Mouse (Mus musculus) heart, adult 11 months (tissue): ENCODE measurements at regions not wholly inside any gene's neighbourhood (a gene's known extent, or its start where the extent isn't known, plus 50 kb on each side); places are given as distances from the start of the nearest gene placed in this dataset.

Source experiments
- DNase-seq: peaks from one replicate; pipeline ENCODE4 v3.0.0; 2022

DNA sequence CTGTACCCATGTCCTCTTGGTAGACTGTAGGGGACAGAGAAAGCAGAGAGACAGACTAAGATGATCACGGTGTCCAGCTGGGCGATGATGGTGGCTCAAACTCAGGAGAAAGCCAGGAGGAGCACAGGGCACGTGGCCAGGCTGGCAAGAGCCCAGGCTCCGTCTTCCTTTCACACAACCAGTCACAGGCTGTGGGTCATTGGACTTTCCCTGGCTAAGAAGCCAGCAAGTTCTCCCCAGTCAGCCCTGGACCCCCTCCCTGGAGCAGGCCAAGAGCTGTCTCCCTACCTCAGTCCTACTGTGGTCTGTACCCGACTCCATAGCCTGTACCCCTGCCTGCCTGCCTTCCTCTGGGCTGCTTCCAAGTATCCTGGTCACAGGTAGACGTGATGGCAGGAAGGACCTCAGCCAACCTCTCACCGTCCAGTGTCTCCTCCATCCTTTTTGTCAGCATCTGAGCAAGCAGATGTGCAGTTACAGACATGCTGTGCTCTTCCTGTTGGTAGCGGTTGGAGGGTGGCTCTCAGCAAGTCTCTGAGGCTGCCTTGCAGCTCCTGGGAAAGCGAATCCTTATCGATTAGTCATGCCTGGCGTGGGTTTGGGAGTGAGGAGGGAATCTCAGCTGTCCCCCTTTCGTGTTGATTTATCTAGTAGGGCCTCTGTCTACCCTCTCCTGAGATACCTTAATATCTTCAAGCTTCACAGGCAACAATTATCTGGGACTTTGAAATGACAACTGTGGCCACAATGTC lies 63.4 kb upstream of the Tmem189 start:
- peak; percentile 97 for DNase-seq

DNA sequence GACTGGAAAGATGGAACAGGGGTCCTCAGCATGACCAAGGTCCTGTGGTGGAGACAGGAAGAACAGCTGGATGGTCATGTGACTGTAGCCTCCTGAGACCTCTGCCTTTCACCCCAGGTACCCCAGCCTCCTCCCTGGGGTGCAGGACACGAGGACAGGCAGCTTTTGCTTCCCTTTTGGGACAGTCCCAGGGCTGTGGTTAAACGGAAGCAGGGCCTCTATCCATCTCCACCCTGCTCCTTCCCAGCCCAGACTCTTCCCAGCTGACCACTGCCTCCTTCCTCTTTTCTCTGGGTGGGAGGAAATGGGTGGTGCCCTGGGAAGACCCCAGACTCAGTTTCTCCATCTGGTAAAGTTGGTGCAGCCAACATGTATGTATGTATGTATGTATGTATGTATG lies 62.0 kb upstream of the Tmem189 start:
- peak; percentile 96 for DNase-seq

DNA sequence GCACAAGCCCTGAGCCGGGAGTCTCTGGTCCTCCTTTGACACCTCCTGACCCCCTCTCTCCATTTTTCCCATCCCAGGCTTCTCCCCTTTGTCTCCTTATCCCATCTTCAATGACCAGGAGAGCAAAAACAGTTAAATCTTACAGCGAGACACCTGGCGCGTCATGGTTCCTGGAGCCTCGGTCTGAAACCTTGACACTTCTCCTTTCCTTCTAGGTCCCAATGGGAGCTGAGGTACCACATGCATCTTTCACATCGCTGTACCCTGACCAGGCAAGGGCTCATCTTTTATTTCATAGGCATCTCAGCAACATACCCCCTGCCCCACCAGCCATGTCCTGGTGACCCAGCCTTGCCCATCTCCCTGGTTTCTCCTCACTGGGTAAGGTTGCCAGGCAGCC lies 58.7 kb upstream of the Tmem189 start:
- no peak for DNase-seq

DNA sequence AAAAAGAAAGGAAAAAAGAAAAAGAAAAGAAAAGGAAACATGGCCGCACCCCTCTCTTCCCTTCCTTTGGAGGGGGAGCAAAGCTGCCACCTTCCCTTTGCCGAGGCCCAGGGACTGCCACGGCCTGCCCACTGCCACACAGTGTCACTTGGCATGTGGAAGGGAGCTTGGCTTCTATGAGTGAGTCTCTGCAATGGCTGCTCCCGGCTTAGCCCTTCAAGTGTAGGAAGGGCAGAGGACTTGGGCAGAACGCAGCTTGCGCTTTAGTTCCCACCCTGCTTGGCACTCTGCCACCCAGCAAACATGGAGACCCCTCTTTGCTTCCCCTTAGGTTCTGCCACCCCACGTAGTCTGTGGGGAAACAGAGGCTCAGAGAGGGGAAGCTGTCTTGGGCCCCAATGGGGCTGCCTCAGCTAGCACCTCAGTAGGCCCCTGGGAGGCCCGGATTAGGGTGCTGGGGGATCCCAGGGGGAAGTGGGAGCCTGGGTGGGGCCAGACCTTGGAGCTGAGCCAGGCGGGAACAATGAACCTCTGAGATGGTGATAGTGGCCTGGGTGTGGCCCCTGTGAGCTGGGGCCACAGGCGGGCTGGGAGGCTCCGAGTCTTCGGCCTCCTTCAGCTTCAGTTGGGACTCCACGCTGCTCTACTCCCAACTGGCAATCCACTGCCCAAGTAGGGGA lies 57.7 kb upstream of the Tmem189 start:
- DNase-seq: peak; percentile 95

DNA sequence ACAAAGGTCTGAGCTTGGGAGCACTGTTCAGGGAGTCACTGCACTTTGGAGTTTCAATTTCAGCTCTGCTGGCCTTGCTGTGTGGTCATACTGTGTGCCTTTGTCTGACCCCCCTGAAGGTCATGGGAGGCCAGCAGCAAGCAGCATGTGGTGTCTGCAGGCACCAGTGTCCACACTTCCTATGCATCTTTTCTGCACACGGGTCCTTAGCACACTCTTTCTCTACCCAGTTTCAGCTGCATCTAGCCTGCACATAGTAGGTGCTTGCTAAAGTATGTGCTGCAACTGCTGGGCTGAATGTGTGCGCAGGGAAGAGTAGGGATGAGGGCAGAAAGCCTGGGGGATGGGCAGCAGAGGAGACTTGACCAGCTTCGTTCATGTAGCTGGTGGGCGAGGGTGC lies 56.7 kb upstream of the Tmem189 start:
- DNase-seq: no peak

DNA sequence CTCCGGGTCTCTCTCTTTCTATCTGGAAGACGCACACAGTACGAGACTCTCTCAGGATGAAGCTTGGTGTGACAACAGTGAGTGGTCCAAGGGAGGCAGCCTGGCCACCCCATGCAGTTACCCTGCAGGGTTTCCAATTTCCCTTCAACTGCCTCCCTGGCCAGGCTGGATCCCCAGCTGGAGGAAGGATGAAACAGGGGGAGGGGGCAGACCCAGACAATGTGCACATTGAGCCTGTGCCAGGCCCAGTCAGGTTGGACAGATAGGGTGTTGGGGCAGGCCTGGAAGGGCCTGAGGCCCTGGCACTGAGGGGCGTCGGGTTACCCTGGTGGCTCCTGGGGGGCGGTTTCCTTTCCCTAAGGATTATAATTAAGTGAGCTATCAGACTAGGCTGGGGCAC lies 55.8 kb upstream of the Tmem189 start:
- no peak for DNase-seq

DNA sequence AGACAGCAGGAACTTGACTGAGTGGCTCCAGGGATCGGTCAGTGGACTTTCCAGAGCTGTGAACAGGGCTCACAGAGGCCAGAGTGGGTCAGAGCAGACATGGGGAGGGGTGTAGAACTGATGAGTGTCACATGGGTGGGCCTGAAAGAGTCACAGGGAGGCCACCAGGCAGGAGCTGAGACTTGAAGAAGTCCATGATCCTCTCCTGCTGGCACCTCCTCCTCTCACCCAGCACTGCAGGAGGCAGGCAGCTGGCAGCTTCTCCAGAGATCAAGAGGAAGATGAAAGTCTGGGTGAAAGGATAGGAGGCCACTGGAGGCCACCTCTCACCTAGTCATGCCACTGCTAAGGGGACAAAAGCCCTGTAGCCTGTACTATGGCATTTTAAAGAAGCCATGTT lies 54.5 kb upstream of the Tmem189 start:
- DNase-seq: no peak

DNA sequence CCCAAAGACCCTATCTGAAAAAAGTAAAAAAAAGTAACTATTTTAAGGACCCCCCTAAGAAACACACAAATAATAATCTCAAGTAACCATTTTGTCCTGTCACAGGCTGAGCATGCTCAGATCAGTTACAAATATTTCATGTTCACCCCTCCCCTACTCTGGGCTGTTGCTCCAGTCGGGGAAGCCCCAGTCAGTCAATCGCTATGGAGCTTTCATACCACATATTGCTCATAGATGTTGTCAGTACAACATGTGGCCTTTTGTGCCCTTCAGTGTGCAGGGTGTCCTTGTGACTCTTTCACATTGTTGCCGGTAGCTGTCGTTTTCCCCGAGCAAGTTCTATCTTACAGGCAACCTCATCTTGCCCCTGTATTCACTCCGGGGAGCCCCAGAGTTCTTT lies 52.9 kb upstream of the Tmem189 start:
- no peak for DNase-seq

DNA sequence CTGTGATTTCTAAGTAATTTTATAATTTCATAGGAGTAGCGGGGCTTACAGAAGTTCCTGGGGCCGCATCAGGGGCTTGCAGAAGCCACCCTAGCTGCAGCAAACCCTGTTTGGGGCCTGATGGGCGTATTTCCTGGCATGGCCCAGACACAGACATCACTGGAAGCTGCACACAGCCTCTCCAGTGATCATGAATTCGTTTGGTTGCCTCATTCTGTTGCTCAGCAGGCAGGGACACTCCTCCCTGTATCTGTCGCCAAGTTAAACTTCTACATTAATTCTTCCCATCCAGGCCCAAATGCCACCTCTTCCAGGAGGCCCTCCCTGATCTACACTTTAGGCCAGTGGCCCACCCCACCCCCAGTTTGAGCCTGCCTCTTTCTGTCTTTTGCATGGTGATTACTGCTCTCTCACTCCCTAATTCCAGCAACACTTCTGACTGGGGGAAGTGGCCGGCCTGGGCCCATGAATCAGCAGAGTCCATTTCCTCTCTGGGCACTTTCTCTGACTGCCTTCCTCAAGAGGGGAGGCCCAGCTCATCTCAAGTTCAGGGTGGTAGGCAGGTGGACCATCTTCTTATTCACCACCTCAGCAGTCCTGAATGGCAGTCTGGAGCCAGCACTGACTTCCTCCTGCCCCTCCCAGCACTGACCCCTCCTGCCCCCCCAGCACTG lies 51.0 kb upstream of the Tmem189 start:
- peak; percentile 96 for DNase-seq
